Mouse (Mus musculus) small intestine, adult 2 months (tissue): Measurements from ENCODE around the gene Tspan2.

ENCODE experiments used
- CTCF ChIP-seq: fragments of 200-500 bp; IDR thresholded peaks from 2 replicates; pipeline ENCODE4 v1.5.1; 2012; ENCODE audit warnings: low read depth, mild to moderate bottlenecking, control low read depth, inconsistent platforms, low read length, moderate library complexity, mixed read lengths; ENCODE audit not compliant: insufficient replicate concordance, insufficient read length; ENCODE audit errors: extremely low read depth
- POLR2A ChIP-seq: fragments of 200-500 bp; IDR thresholded peaks from 2 replicates; pipeline ENCODE4 v1.6.1; 2012; ENCODE audit warnings: low read depth, mild to moderate bottlenecking, control low read depth, inconsistent platforms, low read length, moderate library complexity

DNA sequence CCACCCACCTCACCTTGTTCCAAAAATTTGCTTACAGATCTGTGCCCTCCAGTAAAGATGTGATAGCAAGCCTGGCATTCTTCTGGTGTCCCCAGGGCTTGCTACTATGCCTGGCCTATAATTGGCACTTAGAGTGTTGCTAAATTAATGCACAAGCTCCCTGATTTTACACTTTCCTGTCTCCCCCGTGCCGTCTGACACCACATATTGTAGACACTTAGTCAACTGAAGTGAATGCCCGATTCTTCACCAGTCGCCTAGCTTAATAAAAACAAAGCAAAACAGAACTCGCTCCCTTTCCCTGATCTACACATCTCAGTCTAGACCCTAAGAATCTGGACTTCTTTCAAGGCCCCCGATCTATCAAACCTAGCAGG, 405 bp upstream of the Tspan2 start:
- no peak for TF ChIP-seq CTCF
- no peak for TF ChIP-seq POLR2A
